Mouse (Mus musculus): ENCODE data around the gene Zscan29.

DNA sequence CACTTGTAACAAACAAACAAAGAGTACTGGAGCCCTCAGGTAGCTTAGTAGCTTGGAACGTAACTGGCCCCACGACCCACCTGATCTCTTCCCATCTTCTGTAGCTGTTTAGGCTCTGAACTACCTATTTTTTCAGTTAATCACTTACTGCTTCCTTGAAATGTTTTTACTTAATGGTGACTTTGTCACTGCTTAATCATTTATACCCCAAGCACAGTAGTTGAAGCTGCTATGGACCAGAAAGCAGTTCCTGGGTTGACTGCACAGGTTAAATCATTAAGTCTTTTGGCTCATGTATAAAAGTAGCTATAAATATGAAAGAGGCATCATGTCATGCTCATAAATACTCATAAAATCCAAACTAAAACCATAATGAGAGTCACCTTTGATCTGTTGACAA lies 55.5 kb downstream of the Zscan29 start:
- TF ChIP-seq CTCF (IDR thresholded peaks at IDR 0.05; ENCODE audit: low read depth, low read length) (no peak), POLR2A (IDR thresholded peaks at IDR 0.05; ENCODE audit: borderline replicate concordance, low read depth, low read length) (no peak)

Measured in bone marrow macrophage, adult 2 months (primary cell).